Mouse (Mus musculus) neural tube, embryonic 14.5 days (tissue): Measurements from ENCODE around the gene Vipr1. TPM values are rescaled to one million over a fixed set of nuclear protein-coding genes. Genes with fewer than 3 reads are reported as not detected.

Experiments
- ATAC-seq: fragments of 200-750 bp; cut with Nextera tagmentation; 2 replicates; pipeline ENCODE4 v1.8.0; 2017; ENCODE audit warnings: low read depth, mild to moderate bottlenecking, moderate TSS enrichment, moderate library complexity
- H3K27ac ChIP-seq: fragments of 300-500 bp; sonication (generic); 2 replicates; pipeline ENCODE4 v1.5.1; 2014; ENCODE audit warnings: low read depth, mild to moderate bottlenecking, control low read depth, low read length, moderate library complexity, mixed read lengths
- H3K27me3 ChIP-seq: fragments of 300-500 bp; sonication (generic); 2 replicates; pipeline ENCODE4 v1.6.1; 2014; ENCODE audit warnings: low read length; ENCODE audit not compliant: control insufficient read depth, insufficient read depth
- H3K36me3 ChIP-seq: fragments of 300-500 bp; sonication (generic); 2 replicates; pipeline ENCODE4 v1.6.1; 2014; ENCODE audit warnings: low read length, mixed read lengths; ENCODE audit not compliant: control insufficient read depth, insufficient read depth
- H3K4me1 ChIP-seq: fragments of 300-500 bp; sonication (generic); 2 replicates; pipeline ENCODE4 v1.6.1; 2014; ENCODE audit warnings: low read length; ENCODE audit not compliant: control insufficient read depth, insufficient read depth
- H3K4me2 ChIP-seq: fragments of 300-500 bp; sonication (generic); 2 replicates; pipeline ENCODE4 v1.6.1; 2014; ENCODE audit warnings: mild to moderate bottlenecking, low read depth, low read length, control low read depth
- H3K4me3 ChIP-seq: fragments of 300-500 bp; sonication (generic); 2 replicates; pipeline ENCODE4 v1.5.1; 2014; ENCODE audit warnings: low read depth, low read length, control low read depth, mixed read lengths
- H3K9ac ChIP-seq: fragments of 300-500 bp; sonication (generic); replicated peaks from 2 replicates; pipeline ENCODE4 v1.6.1; 2014; ENCODE audit warnings: low read depth, mild to moderate bottlenecking, control low read depth, low read length, mixed read lengths
- H3K9me3 ChIP-seq: fragments of 300-500 bp; sonication (generic); 2 replicates; pipeline ENCODE4 v1.6.1; 2016; ENCODE audit warnings: low read length; ENCODE audit not compliant: control insufficient read depth
- WGBS: fragments of 180-500 bp; shearing (Covaris S2); extraction: QIAGEN DNeasy Blood & Tissue Kit; methylation state at CpG from one replicate; pipeline ENCODE4 v1.1.7; 2014; 5-methylcytosine and 5-hydroxymethylcytosine counted together
- polyA plus RNA-seq: library from polyadenylated mRNA; unstranded; fragments of >200 nt; fragmentation: Nextera tagmentation; extraction: Ambion mirVana; gene quantifications from 2 replicates; pipeline ENCODE4 v1.2.1, GENCODE M21; 2014

The Vipr1 gene
- polyA plus RNA-seq, 1 experiment from 2014 or later: 0.20 TPM

DNA sequence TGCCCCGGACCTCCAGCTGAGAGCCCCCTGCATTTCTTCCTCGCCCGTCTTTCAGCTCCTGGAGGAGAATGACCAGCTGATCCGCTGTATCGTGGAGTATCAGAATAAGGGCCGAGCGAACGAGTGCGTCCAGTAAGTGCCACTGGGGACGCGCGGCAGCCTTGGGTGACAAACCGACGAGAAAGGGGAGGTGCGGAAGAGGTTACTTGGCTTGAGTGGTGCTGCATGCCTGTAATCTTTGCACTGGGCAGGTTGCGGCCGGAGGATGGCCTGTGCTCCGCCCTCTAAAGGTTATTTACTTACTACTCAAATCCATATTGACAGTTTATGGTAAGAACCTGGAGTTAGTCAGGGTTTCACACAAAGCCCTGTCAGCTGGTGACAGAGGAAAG is 68.1 kb downstream of the Vipr1 start:
- WGBS: under 1% methylated on average over 18 of the region's 18 CpGs
- ATAC-seq: peak; percentile 18; the same call in 1 of the 2 replicates
- Histone ChIP-seq H3K36me3 (peaks cover 9% of the 10 kb centered on the region; the same call in 1 of the 2 replicates), H3K27me3 (no peaks in the 10 kb centered on the region), H3K9me3 (no peaks in the 10 kb centered on the region), H3K4me1 (peaks cover 14% of the 10 kb centered on the region), H3K4me2 (peak overlapping the region; percentile 83), H3K4me3 (peak overlapping the region; percentile 73), H3K27ac (peak overlapping the region; percentile 93), H3K9ac (peak overlapping the region; percentile 93)

- H3K36me3 ChIP-seq: peaks cover 9% of the 10 kb centered on the region; the same call in 1 of the 2 replicates
- no peak overlapping the region for H3K9ac ChIP-seq
- no peaks in the 10 kb centered on the region for H3K9me3 ChIP-seq
- no peak overlapping the region for H3K27ac ChIP-seq
- no peak overlapping the region for H3K4me3 ChIP-seq
- no peak overlapping the region for H3K4me2 ChIP-seq
- no peak for ATAC-seq
- no peaks in the 10 kb centered on the region for H3K27me3 ChIP-seq
- H3K4me1 ChIP-seq: peaks cover 8% of the 10 kb centered on the region; the same call in 1 of the 2 replicates
- WGBS: 94% methylated on average over 2 of the region's 2 CpGs
These were observed 74.5 kb downstream of the Vipr1 start for GRCm38 (mm10) chr9:121717048-121717447.

DNA sequence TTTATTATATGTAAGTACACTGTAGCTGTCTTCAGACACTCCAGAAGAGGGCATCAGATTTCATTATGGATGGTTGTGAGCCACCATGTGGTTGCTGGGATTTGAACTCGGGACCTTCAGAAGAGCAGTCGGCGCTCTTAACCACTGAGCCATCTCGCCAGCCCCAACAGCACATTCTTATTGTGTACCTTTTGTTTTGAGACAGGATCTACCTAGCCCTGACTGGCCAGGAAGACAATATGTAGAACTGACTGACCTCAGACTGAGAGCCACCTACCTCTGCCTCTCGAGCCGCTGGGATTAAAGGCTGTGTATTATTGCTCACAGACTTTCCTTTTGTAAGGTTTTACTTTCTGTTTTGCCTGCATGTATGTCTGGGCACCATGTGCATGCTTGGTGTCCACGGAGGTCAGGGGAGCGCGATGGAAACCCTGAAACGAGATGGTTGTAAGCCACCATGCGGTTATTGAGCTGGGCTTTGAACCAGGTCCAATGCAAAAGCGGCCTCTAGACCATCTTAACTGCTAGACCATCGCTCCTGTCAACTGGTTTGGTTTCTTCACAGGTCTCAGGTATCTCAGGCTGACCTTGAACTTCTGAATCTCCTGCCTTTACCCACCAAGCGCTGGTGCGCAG is 75.7 kb downstream of the Vipr1 start:
- no peaks in the 10 kb centered on the region for H3K27me3 ChIP-seq
- H3K9ac ChIP-seq: peak overlapping the region; percentile 98
- no peaks in the 10 kb centered on the region for H3K9me3 ChIP-seq
- peak overlapping the region; percentile 95 for H3K27ac ChIP-seq
- 69% methylated on average over 15 of the region's 15 CpGs for WGBS
- H3K4me3 ChIP-seq: peak overlapping the region; percentile 91
- H3K4me1 ChIP-seq: peaks cover 8% of the 10 kb centered on the region; the same call in 1 of the 2 replicates
- peaks cover 4% of the 10 kb centered on the region; the same call in 1 of the 2 replicates for H3K36me3 ChIP-seq
- peak overlapping the region; percentile 61 for H3K4me2 ChIP-seq
- ATAC-seq: 0 out of 2 replicates have a peak, but pooled peaks have one; percentile 1

GRCm38 (mm10) chr9:121718792-121719318 is 76.3 kb downstream of the Vipr1 start, which contains the start of gene Nktr:
Gene Nktr (plus strand): TSS chr9:121719169.
- no peaks in the 10 kb centered on the region for H3K9me3 ChIP-seq
- peak within 1 kb of the TSS; percentile 91 for H3K4me3 ChIP-seq
- H3K4me2 ChIP-seq: peak within 1 kb of the TSS; percentile 92
- H3K27ac ChIP-seq: peak within 1 kb of the TSS; percentile 95
- H3K36me3 ChIP-seq: no peaks in the 10 kb centered on the region
- H3K9ac ChIP-seq: peak within 1 kb of the TSS; percentile 98
- H3K4me1 ChIP-seq: peaks cover 8% of the 10 kb centered on the region; the same call in 1 of the 2 replicates
- 0% methylated on average over 54 of the region's 61 CpGs for WGBS
- no peaks in the 10 kb centered on the region for H3K27me3 ChIP-seq
- peak; percentile 99 for ATAC-seq

- peak; percentile 58 for ATAC-seq
- H3K4me3 ChIP-seq: peak overlapping the region; percentile 91
- H3K4me2 ChIP-seq: peak overlapping the region; percentile 92
- peak overlapping the region; percentile 95 for H3K27ac ChIP-seq
- peaks cover 8% of the 10 kb centered on the region; the same call in 1 of the 2 replicates for H3K4me1 ChIP-seq
- no peaks in the 10 kb centered on the region for H3K36me3 ChIP-seq
- under 1% methylated on average over 46 of the region's 87 CpGs for WGBS
- H3K27me3 ChIP-seq: no peaks in the 10 kb centered on the region
- peak overlapping the region; percentile 98 for H3K9ac ChIP-seq
- H3K9me3 ChIP-seq: no peaks in the 10 kb centered on the region
These were observed 77.1 kb downstream of the Vipr1 start for GRCm38 (mm10) chr9:121719347-121720331.

Other genes starting within 250 kb of the Vipr1 start
- 73.1 and 169 TPM in 2 replicates for gene Cck, start 147.0 kb upstream of the Vipr1 start, polyA plus RNA-seq
- not detected in 2 replicates for gene Lyzl4, start 620 bp upstream of the Vipr1 start, polyA plus RNA-seq
- 18.1 and 19.8 TPM in 2 replicates for gene Sec22c, start 62.8 kb downstream of the Vipr1 start, polyA plus RNA-seq
- 194 and 208 TPM in 2 replicates for gene Ss18l2, start 67.6 kb downstream of the Vipr1 start, polyA plus RNA-seq
- gene Nktr, start 76.5 kb downstream of the Vipr1 start, polyA plus RNA-seq: 64.9 and 82.9 TPM in 2 replicates
- 15.7 and 17.0 TPM in 2 replicates for gene Zfp651, start 116.6 kb downstream of the Vipr1 start, polyA plus RNA-seq
- 1.7 and 2.4 TPM in 2 replicates for gene Klhl40, start 134.9 kb downstream of the Vipr1 start, polyA plus RNA-seq
- 0.26 and 0.40 TPM in 2 replicates for gene Hhatl, start 149.8 kb downstream of the Vipr1 start, polyA plus RNA-seq
- gene Ccdc13, start 196.7 kb downstream of the Vipr1 start, polyA plus RNA-seq: 1.9 and 2.7 TPM in 2 replicates
- gene Higd1a, start 215.6 kb downstream of the Vipr1 start, polyA plus RNA-seq: 135 and 159 TPM in 2 replicates